Mouse (Mus musculus) forebrain, embryonic 14.5 days (tissue): ENCODE results near the gene Cgref1. TPM values are rescaled to one million over a fixed set of nuclear protein-coding genes. Genes with fewer than 3 reads are reported as not detected.

Experiments used
- ATAC-seq: fragments of 200-750 bp; cut with Nextera tagmentation; 2 replicates; pipeline ENCODE4 v1.8.0; 2017; ENCODE audit warnings: mild to moderate bottlenecking, moderate library complexity
- DNase-seq: peaks from one replicate; pipeline ENCODE4 v3.0.0-alpha.2; 2015; ENCODE audit warnings: low spot score
- H3K27ac ChIP-seq: fragments of 300-500 bp; sonication (generic); 2 replicates; pipeline ENCODE4 v1.5.1; 2014; ENCODE audit warnings: low read depth, mild to moderate bottlenecking, control low read depth, low read length, moderate library complexity
- H3K27me3 ChIP-seq: fragments of 300-500 bp; sonication (generic); replicated peaks from 2 replicates; pipeline ENCODE4 v1.6.1; 2014; ENCODE audit warnings: low read length, control low read depth, mixed read lengths; ENCODE audit not compliant: control insufficient read depth, insufficient read depth
- H3K36me3 ChIP-seq: fragments of 300-500 bp; sonication (generic); 2 replicates; pipeline ENCODE4 v1.6.1; 2014; ENCODE audit warnings: low read length, control low read depth; ENCODE audit not compliant: control insufficient read depth, insufficient read depth
- H3K4me1 ChIP-seq: fragments of 300-500 bp; sonication (generic); 2 replicates; pipeline ENCODE4 v1.6.1; 2014; ENCODE audit warnings: antibody characterized with exemption, low read length, control low read depth; ENCODE audit not compliant: control insufficient read depth, insufficient read depth
- H3K4me2 ChIP-seq: fragments of 300-500 bp; sonication (generic); 2 replicates; pipeline ENCODE4 v1.6.1; 2014; ENCODE audit warnings: mild to moderate bottlenecking, control low read depth, low read length
- H3K4me3 ChIP-seq: fragments of 300-500 bp; sonication (generic); 2 replicates; pipeline ENCODE4 v1.5.1; 2014; ENCODE audit warnings: low read depth, low read length, control low read depth
- H3K9ac ChIP-seq: fragments of 300-500 bp; sonication (generic); 2 replicates; pipeline ENCODE4 v1.6.1; 2014; ENCODE audit warnings: mild to moderate bottlenecking, low read length, control low read depth, moderate library complexity
- H3K9me3 ChIP-seq: fragments of 300-500 bp; sonication (generic); replicated peaks from 2 replicates; pipeline ENCODE4 v1.6.1; 2016; ENCODE audit warnings: low read length, control low read depth, mixed read lengths; ENCODE audit not compliant: control insufficient read depth
- WGBS: fragments of 180-500 bp; shearing (Covaris S2); extraction: QIAGEN DNeasy Blood & Tissue Kit; methylation state at CpG from one replicate; pipeline ENCODE4 v1.1.7; 2014; 5-methylcytosine and 5-hydroxymethylcytosine counted together
- polyA plus RNA-seq: library from polyadenylated mRNA; unstranded; fragments of >200 nt; fragmentation: Nextera tagmentation; extraction: Ambion mirVana; gene quantifications from 2 replicates; pipeline ENCODE4 v1.2.1, GENCODE M21; 2014

Cgref1 gene
- polyA plus RNA-seq, 1 experiment from 2014 or later, result 21.4 TPM

DNA sequence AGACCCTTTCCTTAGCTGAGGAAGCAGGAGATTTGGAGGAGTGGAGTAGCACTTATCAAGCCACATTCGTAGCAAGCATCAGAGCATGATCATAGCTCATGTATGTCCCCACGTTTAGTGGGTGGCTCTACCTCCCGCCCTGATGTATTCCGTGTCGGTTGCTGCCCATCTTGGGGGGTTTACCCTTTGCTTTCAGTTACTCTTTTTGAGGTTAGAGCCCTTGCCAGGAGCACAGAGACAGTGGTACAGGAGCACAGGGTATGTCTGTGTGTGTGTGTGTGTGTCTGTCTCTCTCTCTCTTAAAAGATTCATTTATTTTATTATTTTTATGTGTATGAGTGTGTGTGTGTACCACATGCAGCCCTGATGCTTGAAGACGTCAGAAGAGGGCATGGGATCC, 22.3 kb downstream of the Cgref1 start:
- ATAC-seq, result no peak
- Histone ChIP-seq H3K27me3 (no peaks in the 10 kb centered on the region), H3K4me3 (no peak overlapping the region), H3K36me3 (no peaks in the 10 kb centered on the region), H3K4me1 (peaks cover 13% of the 10 kb centered on the region; the same call in 1 of the 2 replicates), H3K9ac (no peak overlapping the region), H3K9me3 (no peaks in the 10 kb centered on the region), H3K4me2 (no peak overlapping the region), H3K27ac (no peak overlapping the region)
- DNase-seq, result no peak
- 85% methylated on average over 6 of the region's 6 CpGs for WGBS

DNA sequence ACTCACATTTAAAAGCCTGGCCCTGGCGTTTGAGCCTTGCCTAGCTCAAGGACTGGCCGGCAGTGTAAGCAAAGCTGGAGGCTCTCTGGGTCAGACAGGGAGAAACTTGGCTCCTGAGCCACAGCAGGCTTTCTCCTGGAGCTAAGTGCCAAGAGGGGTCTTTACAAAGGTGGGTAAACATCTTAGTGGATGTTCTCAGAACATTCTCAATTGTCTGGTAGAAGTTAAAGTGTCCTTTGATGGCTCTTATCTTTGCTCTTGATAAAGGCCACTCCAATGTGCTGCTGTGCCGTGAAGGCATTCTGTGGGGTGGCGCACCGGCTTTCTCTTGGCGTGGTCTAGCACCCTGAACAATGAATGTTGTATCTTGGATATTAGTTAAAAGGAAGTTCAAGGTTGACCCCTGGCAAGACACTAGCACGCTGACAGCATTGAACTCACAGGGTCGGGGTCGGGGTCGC, 22.8 kb downstream of the Cgref1 start:
- 74% methylated on average over 10 of the region's 10 CpGs for WGBS
- no peak overlapping the region for H3K9ac ChIP-seq
- no peak overlapping the region for H3K4me3 ChIP-seq
- H3K27ac ChIP-seq, result no peak overlapping the region
- no peaks in the 10 kb centered on the region for H3K27me3 ChIP-seq
- DNase-seq (no peak), ATAC-seq (no peak)
- H3K4me1 ChIP-seq, result peaks cover 13% of the 10 kb centered on the region; the same call in 1 of the 2 replicates
- no peaks in the 10 kb centered on the region for H3K36me3 ChIP-seq
- no peaks in the 10 kb centered on the region for H3K9me3 ChIP-seq
- H3K4me2 ChIP-seq, result peak overlapping the region; percentile 80; the same call in 1 of the 2 replicates

DNA sequence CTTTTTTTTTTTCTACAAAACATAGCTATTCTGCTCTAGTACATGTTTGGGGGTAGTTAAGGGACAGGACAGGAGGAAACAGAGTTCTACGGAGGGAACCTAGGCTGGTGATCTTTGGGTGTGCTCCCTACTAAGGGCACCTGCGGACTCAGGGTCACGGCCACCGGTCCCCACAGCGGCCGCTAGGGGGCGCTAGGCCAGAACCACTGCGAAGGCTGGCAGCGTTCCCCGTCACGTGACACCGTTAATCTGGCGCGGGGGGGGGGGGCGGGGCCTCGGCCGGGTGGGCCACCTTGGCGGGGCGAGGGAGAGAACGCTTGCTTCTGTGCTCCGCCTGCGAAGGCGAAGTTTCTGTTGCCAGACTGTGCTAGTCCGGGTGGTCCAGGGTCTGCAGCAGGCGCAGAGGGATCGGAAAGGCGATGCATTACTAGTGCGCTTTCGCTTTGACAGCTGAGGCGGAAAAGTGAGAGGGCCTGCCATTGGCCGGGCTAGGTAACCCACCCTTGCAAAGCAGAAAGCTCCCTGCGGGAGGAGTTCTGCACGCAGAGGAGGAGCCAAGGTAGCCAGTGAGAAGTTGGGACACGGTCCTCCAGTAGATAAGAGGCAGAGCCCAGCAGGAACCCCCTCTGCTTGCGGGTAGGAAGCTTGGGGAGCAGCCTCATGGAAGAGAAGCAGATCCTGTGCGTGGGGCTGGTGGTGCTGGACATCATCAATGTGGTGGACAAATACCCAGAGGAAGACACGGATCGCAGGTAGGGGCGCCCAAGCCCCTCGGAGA, 23.9 kb downstream of the Cgref1 start, which contains the start of gene Khk:
Khk (plus strand) TSS at position 176 of the 778 bp plus-strand sequence.
- WGBS, result 1% methylated on average over 40 of the region's 40 CpGs
- peak within 1 kb of the TSS; percentile 58 for H3K27ac ChIP-seq
- H3K4me1 ChIP-seq, result peaks cover 13% of the 10 kb centered on the region; the same call in 1 of the 2 replicates
- peak within 1 kb of the TSS; percentile 43 for H3K4me3 ChIP-seq
- ATAC-seq, result peak; percentile 75
- no peaks in the 10 kb centered on the region for H3K27me3 ChIP-seq
- no peaks in the 10 kb centered on the region for H3K9me3 ChIP-seq
- H3K36me3 ChIP-seq, result no peaks in the 10 kb centered on the region
- H3K4me2 ChIP-seq, result peak within 1 kb of the TSS; percentile 80
- DNase-seq, result peak; percentile 90
- peak within 1 kb of the TSS; percentile 59 for H3K9ac ChIP-seq

GRCm38 (mm10) chr5:30920621-30921020, 24.8 kb downstream of the Cgref1 start:
- H3K36me3 ChIP-seq, result no peaks in the 10 kb centered on the region
- no peaks in the 10 kb centered on the region for H3K27me3 ChIP-seq
- H3K4me1 ChIP-seq, result peaks cover 15% of the 10 kb centered on the region; the same call in 1 of the 2 replicates
- no peaks in the 10 kb centered on the region for H3K9me3 ChIP-seq
- ATAC-seq (no peak), DNase-seq (no peak)
- H3K4me2 ChIP-seq, result peak overlapping the region; percentile 80; the same call in 1 of the 2 replicates
- H3K4me3 ChIP-seq, result 0 out of 2 replicates have a peak overlapping the region, but pooled peaks have one; percentile 5
- 63% methylated on average over 19 of the region's 19 CpGs for WGBS
- no peak overlapping the region for H3K9ac ChIP-seq
- H3K27ac ChIP-seq, result no peak overlapping the region

- Histone ChIP-seq H3K36me3 (no peaks in the 10 kb centered on the region), H3K9ac (no peak overlapping the region), H3K27me3 (no peaks in the 10 kb centered on the region), H3K27ac (no peak overlapping the region), H3K9me3 (no peaks in the 10 kb centered on the region), H3K4me3 (no peak overlapping the region), H3K4me1 (peaks cover 15% of the 10 kb centered on the region; the same call in 1 of the 2 replicates), H3K4me2 (no peak overlapping the region)
- DNase-seq, result no peak
- WGBS, result 52% methylated on average over 11 of the region's 11 CpGs
- no peak for ATAC-seq
Measured at GRCm38 (mm10) chr5:30919831-30920614, 25.4 kb downstream of the Cgref1 start.

- no peak for DNase-seq
- H3K4me1 ChIP-seq, result peaks cover 15% of the 10 kb centered on the region; the same call in 1 of the 2 replicates
- 80% methylated on average over 8 of the region's 8 CpGs for WGBS
Measured at GRCm38 (mm10) chr5:30918691-30919090, 26.7 kb downstream of the Cgref1 start.

DNA sequence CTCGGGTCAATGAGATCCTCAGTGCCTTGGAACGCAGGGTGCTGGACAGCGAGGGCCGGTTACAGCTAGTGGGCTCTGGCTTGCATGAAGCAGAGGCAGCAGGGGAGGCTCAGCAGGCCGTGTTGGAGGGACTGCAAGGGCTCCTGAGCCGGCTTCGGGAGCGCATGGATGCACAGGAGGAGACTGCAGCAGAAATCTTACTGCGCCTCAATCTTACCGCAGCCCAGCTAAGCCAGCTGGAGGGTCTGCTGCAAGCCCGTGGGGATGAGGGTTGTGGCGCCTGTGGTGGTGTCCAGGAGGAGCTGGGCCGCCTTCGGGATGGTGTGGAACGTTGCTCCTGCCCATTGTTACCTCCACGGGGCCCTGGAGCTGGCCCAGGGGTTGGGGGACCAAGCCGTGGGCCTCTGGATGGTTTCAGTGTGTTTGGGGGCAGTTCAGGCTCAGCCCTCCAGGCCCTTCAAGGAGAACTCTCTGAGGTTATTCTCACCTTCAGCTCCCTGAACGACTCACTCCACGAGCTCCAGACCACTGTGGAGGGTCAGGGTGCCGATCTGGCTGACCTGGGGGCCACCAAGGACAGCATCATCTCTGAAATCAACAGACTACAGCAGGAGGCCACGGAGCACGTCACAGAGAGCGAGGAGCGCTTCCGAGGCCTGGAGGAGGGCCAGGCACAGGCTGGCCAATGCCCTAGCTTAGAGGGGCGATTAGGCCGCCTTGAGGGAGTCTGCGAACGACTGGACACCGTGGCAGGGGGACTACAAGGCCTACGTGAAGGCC, 27.3 kb downstream of the Cgref1 start:
- Histone ChIP-seq H3K4me1 (peaks cover 16% of the 10 kb centered on the region), H3K9ac (peak overlapping the region; percentile 8; the same call in 1 of the 2 replicates), H3K4me2 (no peak overlapping the region), H3K27me3 (no peaks in the 10 kb centered on the region), H3K36me3 (no peaks in the 10 kb centered on the region), H3K27ac (no peak overlapping the region), H3K9me3 (no peaks in the 10 kb centered on the region), H3K4me3 (no peak overlapping the region)
- WGBS, result 84% methylated on average over 31 of the region's 31 CpGs
- DNase-seq (no peak), ATAC-seq (no peak)

More at GRCm38 (mm10) chr5:30918691-30919090, 26.7 kb downstream of the Cgref1 start:
- no peaks in the 10 kb centered on the region for H3K36me3 ChIP-seq
- no peak overlapping the region for H3K27ac ChIP-seq
- no peaks in the 10 kb centered on the region for H3K9me3 ChIP-seq
- no peak overlapping the region for H3K4me2 ChIP-seq
- no peaks in the 10 kb centered on the region for H3K27me3 ChIP-seq
- H3K9ac ChIP-seq, result no peak overlapping the region
- H3K4me3 ChIP-seq, result no peak overlapping the region
- no peak for ATAC-seq

GRCm38 (mm10) chr5:30917348-30917747, 28.0 kb downstream of the Cgref1 start:
- DNase-seq, result no peak

More at GRCm38 (mm10) chr5:30917348-30917747, 28.0 kb downstream of the Cgref1 start:
- H3K9ac ChIP-seq, result no peak overlapping the region
- WGBS, result 89% methylated on average over 11 of the region's 11 CpGs
- no peaks in the 10 kb centered on the region for H3K36me3 ChIP-seq
- no peak overlapping the region for H3K4me3 ChIP-seq
- ATAC-seq, result no peak
- H3K4me2 ChIP-seq, result no peak overlapping the region
- no peaks in the 10 kb centered on the region for H3K9me3 ChIP-seq
- peaks cover 23% of the 10 kb centered on the region for H3K4me1 ChIP-seq
- no peaks in the 10 kb centered on the region for H3K27me3 ChIP-seq
- no peak overlapping the region for H3K27ac ChIP-seq
